Mouse (Mus musculus): ENCODE results near the gene Pcca.

Gene Pcca

GRCm38 (mm10) chr14:122898550-122898949, 364.4 kb downstream of the Pcca start:
- no peak for DNase-seq

DNA sequence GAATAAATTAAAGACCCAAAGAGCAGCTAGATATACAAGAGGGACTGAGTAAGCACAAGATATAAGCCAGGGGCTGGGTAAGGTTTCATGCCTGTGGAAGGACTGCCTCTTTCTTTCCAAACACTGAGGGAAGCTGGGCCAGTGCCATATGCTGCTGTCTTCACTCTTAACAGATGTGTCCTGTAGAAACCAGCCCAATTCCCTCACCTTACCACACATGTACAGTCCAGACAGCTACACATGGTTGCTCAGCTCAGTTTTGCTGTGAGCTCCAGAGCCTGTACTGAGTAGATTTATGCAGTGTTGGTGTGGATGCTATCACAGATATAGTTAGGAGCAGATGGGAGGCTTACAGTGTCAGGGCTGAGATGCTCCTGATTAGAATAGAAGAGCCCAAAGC, 366.6 kb downstream of the Pcca start:
- DNase-seq, result no peak

DNA sequence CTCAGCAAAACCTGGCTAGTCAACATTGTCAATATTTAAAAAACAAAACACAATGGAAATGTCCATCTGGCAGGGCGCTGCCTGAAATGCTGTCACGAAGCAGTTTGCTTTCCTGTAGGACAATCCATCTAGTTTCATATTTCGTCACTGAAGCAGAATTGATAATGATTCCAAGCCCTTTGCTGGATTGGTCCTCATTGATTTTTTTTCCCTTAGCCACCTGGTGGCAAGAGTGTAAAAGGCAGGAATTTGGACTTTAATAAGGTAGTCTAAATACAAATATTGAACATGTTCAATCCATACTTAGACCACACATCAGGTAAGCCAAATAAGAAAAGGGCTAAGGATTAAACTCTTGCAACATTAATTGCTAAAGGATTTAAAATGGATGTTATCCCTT, 367.1 kb downstream of the Pcca start:
- no peak for DNase-seq

GRCm38 (mm10) chr14:122901715-122902114, 367.6 kb downstream of the Pcca start:
- no peak for DNase-seq

DNA sequence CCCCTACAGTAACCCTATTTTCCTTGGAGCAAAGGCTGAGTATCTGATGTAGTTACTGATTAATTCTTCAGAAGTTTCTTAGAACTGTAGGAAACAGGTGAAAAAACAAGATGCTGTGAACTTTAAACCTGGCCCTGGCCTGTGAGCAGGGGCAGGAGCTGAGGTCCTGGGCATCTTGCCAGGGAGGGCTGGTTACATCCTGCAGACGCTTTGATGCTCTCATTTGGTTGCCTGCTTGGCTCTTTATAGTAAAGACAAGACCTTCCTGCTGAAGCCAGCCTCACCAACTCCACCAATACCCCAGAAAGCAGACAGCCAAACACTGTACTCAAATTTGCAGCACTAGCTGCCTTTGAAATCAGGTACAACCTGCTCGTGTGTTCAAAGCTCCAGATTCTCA, 368.0 kb downstream of the Pcca start:
- peak; percentile 79 for DNase-seq

- peak; percentile 98 for DNase-seq
These were observed 368.8 kb downstream of the Pcca start for GRCm38 (mm10) chr14:122902884-122903283.

GRCm38 (mm10) chr14:122903923-122904351, 369.8 kb downstream of the Pcca start:
- DNase-seq, result peak; percentile 67

GRCm38 (mm10) chr14:122905007-122905406, 370.9 kb downstream of the Pcca start:
- no peak for DNase-seq

GRCm38 (mm10) chr14:122908075-122908474, 374.0 kb downstream of the Pcca start:
- DNase-seq, result no peak

DNA sequence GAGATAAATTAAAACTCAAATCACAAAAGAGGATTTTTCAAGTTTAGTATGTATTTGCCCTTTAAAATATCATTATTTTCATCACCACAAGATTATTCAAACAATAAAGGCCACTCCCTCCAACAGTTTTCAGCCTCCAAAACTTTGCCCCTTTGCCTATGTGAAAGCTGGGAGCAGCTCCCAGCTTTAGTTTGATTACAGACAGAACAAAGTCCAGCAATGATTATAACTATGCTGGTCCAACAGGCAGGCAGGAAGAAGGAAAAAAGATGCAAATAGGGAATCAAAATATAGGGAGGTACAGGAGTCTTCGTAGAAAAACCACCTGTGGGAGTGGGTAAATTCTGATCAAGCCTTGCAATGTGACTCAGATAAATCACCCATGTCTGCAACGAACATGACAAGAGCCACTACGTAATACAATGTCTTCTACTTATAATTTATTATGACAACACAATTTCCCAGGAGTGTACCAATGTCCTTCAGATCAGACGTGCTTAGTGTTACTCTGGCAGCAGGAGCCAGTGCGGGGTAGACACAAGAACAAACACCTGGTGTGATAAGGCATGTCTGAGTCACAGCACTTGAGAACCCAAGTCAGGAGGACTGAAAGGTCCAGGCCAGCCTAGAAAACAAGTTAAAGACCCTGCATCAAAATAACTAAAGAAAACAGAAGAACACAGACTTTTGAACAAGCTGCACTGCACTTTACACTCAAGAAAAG, 375.4 kb downstream of the Pcca start:
- DNase-seq, result no peak

- no peak for DNase-seq
These were observed 377.1 kb downstream of the Pcca start for GRCm38 (mm10) chr14:122911265-122911664.

DNA sequence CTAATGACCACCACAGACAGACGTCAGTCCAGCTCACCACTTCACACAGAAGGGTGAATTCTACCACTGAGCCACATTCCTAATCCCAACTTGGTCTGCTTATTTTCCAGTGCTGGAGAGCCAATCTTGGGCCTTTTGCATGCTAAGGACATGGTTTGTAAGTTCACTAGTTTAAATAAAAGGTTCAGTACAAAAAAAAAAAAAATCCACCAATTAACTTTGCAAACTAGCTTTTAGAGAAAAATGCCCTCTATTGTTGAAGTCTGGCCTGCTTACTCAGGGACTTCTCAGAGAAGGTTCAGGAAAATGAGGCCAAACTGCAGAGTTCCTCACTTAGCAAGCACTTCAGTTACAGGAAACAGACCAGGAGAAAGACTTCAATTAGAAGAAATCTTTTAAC, 378.0 kb downstream of the Pcca start:
- DNase-seq, result no peak

DNA sequence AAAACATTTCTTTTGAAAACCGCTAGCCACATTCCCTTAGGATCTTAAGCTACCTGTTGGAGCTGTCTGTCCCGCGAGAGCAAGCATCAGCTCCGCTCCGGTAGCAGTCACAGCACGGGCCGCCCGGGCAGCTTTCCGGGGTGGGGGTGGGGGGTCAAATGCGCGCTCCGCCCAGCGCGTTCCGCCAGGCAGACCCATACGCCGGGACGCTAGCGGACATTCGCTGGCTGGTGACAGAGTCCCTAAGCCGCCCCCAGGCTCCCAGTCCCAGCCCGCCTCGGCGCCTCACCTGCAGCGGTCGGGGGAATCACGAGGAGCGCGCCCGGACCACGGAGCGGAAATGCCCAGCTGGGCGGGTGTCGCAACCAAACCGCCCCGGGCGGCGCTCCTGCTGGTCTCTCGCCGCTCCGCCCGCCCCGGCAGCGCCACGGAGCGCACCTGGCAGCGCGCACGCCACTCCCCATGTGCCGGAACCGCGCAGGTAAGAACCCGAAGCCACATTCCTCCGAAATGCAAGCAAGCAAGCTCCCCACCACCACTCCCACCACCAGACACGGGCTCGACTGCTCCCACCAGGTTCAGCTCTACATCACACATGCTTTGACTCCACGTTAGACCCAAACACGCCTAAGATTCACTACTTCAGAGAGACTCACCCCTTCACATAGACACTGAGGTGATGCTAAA, 378.8 kb downstream of the Pcca start:
- peak; percentile 83 for DNase-seq

GRCm38 (mm10) chr14:122913657-122914056, 379.5 kb downstream of the Pcca start, which contains the start of gene Ggact:
Gene Ggact, minus strand, starts transcription at chr14:122913757.
- DNase-seq, result no peak

- DNase-seq, result no peak
These were observed 383.6 kb downstream of the Pcca start for GRCm38 (mm10) chr14:122917676-122918075.

GRCm38 (mm10) chr14:122920011-122920410, 385.9 kb downstream of the Pcca start:
- DNase-seq, result no peak

DNA sequence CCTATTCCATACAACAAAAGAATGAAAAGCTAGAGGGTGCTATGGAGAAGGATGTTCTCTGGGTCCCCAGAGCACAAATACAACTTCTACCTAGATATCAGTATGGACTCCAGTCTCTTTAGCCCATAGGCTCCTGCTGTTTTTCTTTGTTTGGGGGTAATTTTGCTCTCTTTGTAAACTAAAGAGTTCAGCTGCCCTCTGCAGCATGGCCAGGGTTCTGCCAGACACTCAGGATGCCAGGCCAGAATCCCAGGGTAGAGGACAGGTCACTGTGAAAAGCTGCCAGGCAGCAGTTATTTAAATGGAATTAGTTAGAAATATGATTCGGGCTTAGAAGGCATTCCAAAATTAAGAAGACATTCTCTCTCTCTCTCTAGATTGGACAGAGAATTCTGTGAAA, 402.3 kb downstream of the Pcca start:
- peak; percentile 63 for DNase-seq

Data from cerebellum, adult 9-10 months (tissue).